Mouse (Mus musculus): ENCODE data around the gene Tmem238l. TPM values are rescaled to one million over a fixed set of nuclear protein-coding genes. Genes with fewer than 3 reads are reported as not detected.

The Tmem238l gene
- polyA plus RNA-seq (2012; rRNA removed; ENCODE audit: low replicate concordance) = 69.6 and 148 TPM in 2 replicates

DNA sequence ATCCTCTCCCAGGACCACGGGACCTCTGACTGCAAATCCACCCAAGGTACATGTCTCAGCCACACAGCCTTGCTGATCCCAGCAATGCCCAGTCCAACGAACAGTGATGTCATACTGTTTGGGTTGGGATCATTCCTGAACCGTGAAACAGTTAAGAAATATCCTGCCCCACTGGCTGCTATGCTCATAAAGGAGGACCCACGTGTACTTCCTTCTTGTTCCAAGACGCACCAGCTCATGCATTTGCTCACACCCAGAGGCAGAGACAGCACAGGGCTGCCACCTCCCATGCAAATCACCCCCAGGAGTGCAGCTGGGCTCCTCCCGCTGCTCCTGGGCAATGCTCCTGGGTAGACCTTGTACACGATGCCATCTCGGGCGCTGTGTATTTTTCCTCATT lies at the start of gene Tmem238l:
Gene Tmem238l, plus strand, starts transcription at position 336 of the 400 bp plus-strand sequence.

DNA sequence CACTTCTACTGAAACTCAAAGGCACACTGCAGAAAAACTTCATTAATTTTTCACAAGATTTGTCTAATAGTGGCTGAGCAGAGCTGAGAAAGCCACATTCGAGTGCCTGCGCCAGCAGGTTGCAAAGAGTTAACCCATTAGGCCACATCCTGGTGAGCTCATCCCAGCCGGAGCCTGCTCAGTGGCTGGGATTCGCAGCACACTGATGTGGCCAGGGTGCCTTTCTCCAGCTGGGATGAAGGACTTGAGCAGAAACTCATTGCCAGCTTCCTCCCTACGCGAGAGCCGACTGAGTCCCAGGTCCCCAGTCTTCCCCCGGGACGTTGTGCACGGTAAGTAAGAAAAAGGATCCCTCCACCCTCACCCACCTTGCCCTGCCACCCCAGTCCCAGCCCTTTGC lies 44.6 kb upstream of the Tmem238l start, which contains the start of gene Pirt:
Gene Pirt, plus strand, starts transcription at position 171 of the 400 bp plus-strand sequence.

Other genes with a start within 250 kb of the Tmem238l start
- gene Pirt, start 44.7 kb upstream of the Tmem238l start, polyA plus RNA-seq (2012; rRNA removed; ENCODE audit: low replicate concordance) = 0.87 and 2.2 TPM in 2 replicates
- 2.7 and 2.9 TPM in 2 replicates for gene Tmem220, start 68.5 kb downstream of the Tmem238l start, polyA plus RNA-seq (2012; rRNA removed; ENCODE audit: low replicate concordance)
- 5.8 and 9.4 TPM in 2 replicates for gene Adprm, start 96.0 kb downstream of the Tmem238l start, polyA plus RNA-seq (2012; rRNA removed; ENCODE audit: low replicate concordance)
- 8.1 and 10.3 TPM in 2 replicates for gene Sco1, start 96.0 kb downstream of the Tmem238l start, polyA plus RNA-seq (2012; rRNA removed; ENCODE audit: low replicate concordance)
- gene Myh3, start 121.7 kb downstream of the Tmem238l start, polyA plus RNA-seq (2012; rRNA removed; ENCODE audit: low replicate concordance) = 0.01 TPM in 1 of 2 replicates, not detected in the other
- gene Myh2, start 214.4 kb downstream of the Tmem238l start, polyA plus RNA-seq (2012; rRNA removed; ENCODE audit: low replicate concordance) = not detected in 2 replicates
- gene Myh1, start 243.4 kb downstream of the Tmem238l start, polyA plus RNA-seq (2012; rRNA removed; ENCODE audit: low replicate concordance) = not detected in 2 replicates